Mouse (Mus musculus) neutrophil, adult 5-6 weeks (primary cell): ENCODE data around the gene Fmnl2. TPM values are rescaled to one million over a fixed set of nuclear protein-coding genes. Genes with fewer than 3 reads are reported as not detected.

Experiments
- ATAC-seq: fragments of 151-379, 151-347 bp; 2 replicates; pipeline ENCODE4 v1.8.0; 2017; ENCODE audit warnings: mild to moderate bottlenecking, moderate TSS enrichment; ENCODE audit not compliant: insufficient number of reproducible peaks, poor library complexity, low FRiP score, severe bottlenecking; ENCODE audit errors: extremely low read depth
- total RNA-seq: library from RNA; stranded (forward); fragments of 200-1000 nt; gene quantifications from 2 replicates; pipeline ENCODE4 v1.2.3, GENCODE M21; 2017

The Fmnl2 gene
- total RNA-seq, 1 experiment from 2014 or later: 1.2 TPM

DNA sequence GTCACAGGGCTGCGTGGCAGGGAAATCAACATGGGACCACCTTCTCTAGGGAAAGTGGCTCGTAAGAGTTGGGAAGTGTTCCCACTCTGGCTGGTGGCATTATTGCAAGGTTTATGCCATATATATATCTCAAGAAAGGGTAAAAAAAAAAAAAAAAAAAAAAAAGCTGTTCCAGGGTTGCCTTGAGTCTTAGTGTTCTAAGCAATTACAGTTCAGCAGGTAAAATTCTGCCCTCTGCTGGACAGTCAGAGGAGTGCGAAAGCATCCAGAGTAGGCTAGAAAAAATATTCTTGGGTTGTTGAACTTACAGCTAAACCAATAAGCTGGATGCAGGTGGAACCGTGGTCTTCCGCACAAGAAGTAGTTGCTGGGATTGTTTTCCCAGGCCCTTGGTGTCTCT, 264.1 kb downstream of the Fmnl2 start:
- ATAC-seq: 0 out of 2 replicates have a peak, but pooled peaks have one; percentile 19

DNA sequence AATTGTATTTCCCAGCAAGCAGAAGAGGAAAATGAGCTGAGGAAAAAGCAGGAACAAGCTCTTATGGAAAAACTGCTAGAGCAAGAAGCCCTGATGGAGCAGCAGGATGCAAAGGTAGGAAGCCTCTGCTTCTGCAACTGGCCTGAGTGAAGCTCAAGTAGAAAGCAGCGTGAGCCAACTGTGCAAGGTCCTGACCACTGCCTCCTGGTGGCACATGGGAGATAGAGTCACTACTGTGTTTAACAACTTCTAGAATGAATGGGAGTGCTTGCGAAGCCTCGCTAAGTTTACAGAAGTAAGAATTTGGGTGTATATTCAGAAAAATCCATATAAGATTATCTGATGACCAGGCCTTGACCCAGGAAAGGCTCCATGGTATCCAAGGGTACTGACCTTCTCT, 268.3 kb downstream of the Fmnl2 start:
- no peak for ATAC-seq

DNA sequence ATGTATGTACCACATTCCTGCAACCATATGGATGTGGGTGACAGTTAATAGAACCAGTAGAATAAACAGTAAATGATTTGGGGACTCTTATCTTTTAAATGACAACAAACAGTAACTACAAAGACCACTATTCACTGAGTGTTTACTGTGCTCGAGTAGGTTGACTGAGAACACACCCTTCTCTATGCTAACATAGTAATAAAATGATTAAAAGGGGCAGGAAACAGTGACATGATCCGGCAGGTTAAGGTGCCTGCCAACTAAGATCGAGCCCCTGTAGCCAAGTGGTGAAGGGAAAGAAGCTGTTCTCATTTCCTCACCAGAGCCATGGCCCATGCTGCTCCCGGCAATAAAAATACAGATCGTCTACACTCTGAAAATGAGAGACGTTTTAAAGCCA, 271.4 kb downstream of the Fmnl2 start:
- no peak for ATAC-seq

DNA sequence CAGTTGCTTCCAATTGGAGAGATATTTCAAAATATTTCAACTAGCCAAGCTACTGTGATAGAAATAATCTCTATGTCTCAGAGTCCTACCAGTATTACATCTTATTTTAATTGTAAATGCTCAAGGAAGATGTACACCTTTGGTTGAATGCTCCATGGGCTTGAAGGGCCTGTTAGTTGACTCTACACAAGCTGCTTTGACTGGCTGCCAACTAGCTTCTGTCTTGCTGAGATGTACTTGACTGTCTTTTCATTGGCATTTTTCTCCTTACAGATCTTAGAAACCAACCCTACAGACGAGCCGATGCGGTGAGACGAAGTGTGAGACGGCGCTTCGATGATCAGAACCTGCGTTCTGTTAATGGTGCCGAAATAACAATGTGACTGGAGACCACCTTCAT, 273.9 kb downstream of the Fmnl2 start:
- no peak for ATAC-seq

DNA sequence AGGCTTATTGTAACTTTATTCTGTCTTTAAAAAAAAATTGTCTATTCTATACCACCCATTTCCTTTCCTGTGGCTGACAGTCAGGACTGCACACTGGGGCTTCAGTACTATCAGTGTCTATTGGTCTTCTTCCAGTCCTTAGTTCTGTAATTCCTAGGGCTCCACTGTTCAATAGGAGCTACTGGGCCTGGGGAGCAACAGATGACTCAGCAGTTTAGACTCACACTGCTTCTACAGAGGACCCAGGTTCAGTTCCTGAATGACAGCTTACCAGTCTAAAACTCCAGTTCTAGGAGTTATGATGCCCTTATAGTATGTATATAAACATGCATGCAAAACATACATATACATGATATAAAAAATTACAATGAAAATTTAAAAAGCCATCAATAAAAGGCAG, 289.2 kb downstream of the Fmnl2 start:
- ATAC-seq: no peak

DNA sequence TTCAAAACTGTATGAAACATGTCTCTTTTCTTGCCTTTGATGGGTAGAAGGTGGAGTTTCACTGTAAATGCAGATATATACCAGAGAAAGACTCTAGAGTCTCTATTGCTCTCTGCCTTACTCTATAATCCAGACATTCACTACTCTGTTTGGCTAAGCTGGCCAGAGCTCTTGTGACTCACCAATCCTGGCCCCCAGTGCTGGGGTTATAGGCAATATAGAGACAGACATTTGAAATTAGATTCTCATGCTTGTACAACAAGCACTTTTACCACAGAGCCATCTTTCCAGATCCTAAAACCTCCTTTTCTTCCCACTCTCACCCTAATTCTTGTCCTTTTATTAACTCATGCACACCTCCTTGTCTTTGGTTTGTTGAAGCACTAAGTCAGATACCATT, 316.3 kb downstream of the Fmnl2 start:
- no peak for ATAC-seq

DNA sequence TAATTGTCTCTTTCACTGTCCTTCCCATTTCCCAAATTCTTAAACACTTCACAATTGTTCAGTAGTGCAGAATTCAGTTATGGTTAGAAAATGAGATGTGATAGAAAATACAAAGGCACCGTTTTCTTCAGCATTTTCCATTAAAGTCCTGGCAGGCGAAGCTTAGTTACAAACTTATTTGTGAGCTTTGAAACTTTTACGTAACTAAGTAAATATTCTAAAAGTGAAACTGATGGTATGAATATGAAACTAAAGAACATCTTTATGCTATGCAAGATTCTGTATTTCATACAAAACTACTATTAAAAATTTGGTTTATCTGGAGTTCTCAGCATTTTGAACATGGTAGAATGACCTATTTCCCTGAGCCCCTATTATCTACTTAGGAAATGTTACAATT, 321.3 kb downstream of the Fmnl2 start:
- no peak for ATAC-seq

DNA sequence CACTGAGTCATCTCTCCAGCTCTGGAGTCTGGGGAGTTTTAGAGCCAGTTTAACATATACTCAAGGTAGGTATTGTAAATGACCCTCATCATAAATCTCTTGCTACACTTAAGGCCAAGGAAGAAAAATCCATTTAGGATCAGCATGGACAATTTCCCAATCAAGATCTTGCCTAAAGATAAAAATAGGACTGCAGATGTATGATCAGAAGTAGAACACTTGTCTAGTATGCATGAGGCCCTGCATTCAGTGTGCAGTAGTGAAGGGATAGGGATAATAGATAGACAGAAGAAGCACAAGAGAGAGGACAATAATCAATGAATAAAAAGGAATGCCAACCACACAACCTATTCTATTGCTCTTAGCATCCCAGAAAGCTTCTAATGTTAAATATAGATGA, 322.2 kb downstream of the Fmnl2 start:
- no peak for ATAC-seq

Other genes starting within 250 kb of the Fmnl2 start
- under 0.01 and 0.12 TPM in 2 replicates for gene Cacnb4, start 181.0 kb upstream of the Fmnl2 start, total RNA-seq
- gene Stam2, start 115.6 kb upstream of the Fmnl2 start, total RNA-seq: 30.2 and 34.7 TPM in 2 replicates